Mouse (Mus musculus) CD4-positive, CD25-positive, alpha-beta regulatory T cell, adult 2 months (primary cell): ENCODE measurements around the gene Itih5.
A peak's percentile ranks its signal among the peaks of the same experiment; 100 is the strongest.

ENCODE experiments used
- DNase-seq: peaks from one replicate; pipeline ENCODE4 v3.0.0-alpha.2; 2012; ENCODE audit warnings: low read depth, low spot score

Gene Itih5

DNA sequence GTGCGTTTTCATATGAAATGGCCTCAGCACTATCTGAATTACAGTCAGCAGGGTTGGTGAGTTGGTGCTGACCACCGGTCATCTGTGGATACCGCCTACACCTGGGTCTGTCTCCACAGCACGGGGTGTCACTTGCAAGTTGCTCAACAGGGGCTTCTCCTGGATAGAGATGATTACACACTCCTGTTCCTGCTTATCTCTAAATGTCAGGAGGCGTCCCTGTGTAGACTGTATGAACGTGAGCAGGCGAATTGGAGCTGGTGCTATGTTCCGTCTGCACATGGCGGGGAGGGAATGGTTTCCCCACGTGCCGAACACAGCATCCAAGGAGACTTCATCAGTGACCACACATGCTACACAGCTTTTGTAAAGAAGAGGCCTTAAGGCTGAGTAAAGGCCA is 13.9 kb downstream of the Itih5 start:
- no peak for DNase-seq

DNA sequence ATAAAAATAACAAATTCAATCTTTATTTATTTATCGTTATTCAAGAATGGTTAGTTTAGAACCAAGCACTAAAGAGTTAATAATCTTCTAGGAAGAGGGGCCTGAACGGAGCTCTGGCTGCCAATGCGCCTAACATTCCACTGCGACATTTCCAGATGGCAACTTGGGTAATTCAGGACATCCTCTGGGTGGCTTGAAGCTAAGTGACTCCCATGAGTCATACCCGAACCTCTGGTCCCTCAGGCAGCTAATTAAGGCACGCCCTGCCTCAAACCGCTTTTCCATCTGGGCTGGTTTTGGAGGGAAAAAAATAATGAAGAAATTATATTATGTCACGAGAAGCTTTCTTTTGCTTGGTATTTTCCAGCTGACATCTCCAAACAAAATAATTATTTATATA is 14.6 kb downstream of the Itih5 start:
- no peak for DNase-seq

DNA sequence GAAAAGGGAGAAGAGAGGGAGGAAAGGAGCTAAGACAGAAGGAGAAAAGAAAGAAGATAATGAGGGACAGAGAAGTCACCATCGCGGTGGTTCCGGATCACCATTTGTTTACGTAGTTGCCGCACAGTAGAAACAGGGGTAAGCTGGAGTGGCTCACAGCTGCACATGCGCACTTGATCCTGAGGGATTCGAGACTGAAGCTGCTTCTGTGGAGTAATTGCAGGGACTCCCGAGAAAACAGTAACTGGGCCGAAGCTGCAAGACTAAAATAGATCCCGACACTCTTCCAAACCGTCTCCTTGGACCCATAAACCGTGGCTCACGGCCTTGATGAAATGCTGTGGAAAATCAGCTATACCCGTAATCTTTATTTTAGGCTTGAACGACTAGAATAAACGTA is 16.6 kb downstream of the Itih5 start:
- no peak for DNase-seq

DNA sequence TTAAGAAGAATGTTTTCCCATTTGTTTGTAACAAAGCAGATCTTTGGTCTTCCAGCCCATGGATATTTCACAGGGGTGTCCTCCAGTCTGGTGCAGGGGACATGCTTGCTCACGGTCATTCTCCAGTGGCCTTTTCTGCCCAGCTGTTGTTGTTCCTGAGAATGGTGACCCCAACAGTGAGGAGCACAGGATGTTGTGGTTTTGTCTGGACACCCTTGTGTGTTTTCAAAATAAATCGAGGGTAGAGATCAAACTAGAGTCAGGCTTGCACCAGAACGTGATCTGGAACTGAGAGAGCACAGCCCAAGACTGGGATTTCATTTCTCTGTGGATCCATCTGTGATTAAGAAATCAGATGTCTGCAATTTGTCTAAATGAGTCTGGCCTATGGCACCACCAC is 40.2 kb downstream of the Itih5 start:
- no peak for DNase-seq

DNA sequence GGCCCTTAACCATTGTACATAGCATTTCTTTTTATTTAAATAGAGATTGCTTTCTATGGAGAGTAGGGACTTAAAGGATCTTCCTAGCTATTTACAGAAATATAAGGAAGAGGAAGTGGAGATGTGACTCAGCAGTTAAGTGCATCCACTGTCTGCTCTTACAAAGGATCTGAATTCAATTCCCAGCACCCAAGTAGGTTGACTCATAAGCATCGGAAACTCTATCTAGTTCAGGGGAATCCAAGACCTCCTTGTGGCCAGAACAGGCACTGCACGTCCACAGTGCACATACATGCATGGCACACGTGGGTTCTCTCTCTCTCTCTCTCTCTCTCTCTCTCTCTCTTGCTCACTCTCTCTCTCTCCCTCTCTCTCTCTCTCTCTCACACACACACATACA is 41.8 kb downstream of the Itih5 start:
- peak; percentile 22 for DNase-seq

DNA sequence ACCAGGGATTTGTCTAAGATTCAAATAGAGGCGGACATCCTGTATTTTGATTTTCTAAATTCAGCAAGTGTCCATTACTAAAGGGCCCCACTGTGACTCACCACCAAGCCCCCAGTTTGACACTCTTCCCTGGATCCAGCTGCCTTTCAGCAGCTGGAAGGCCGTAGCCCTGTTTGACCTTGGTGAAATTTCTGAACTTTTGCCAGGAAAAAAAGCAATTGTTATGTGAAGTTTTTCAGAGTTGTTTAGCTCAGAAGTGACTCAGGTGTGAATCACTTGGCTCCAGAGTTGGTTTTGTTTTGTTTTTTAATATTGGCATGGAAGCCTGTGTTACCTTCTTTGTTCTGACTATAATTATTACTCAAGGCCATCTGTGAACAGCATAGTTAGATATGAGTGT is 46.0 kb downstream of the Itih5 start:
- no peak for DNase-seq

DNA sequence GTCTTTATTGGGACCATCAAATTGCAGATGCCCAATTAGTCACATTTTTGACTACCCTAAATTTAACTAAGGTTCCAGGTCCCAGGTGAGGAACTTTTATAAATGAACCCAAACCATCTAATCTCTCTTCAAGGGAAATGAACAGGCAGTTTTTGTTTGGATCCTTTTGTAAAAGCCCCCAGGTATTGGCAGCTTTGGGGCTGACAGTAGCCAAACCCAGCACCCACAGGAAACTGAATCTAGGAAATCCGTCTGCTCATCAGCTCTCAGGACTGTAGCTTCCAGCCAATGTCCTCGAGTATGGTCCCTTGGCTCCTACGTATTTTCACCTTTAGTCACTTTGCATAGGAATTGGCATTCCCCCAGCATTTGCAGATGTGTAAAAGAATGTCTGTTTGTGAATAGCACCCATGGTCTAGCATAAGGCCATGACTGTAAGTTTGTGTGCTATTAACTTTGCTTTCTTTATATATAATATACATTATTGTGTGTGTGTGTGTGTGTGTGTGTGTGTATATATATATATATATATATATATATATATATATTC is 47.4 kb downstream of the Itih5 start:
- DNase-seq, result no peak

DNA sequence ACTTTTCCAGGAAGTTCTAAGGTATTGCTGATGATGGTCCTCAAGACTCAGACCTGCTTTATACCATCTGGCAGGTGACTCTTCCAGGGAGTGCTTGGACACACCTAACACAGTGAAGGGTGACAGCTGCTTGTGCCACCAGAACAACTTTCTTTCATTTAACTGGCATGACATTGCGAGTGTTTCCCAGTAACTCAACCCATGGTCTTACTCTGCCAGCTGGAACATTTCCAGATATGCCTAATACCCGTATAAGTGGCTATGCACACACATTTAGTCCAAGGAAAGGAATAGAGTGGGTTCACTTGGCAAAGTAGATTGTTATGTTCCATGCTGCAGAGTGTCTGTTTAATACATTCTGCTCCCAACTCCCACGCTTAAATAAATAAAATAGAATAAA is 50.9 kb downstream of the Itih5 start:
- DNase-seq, result no peak

DNA sequence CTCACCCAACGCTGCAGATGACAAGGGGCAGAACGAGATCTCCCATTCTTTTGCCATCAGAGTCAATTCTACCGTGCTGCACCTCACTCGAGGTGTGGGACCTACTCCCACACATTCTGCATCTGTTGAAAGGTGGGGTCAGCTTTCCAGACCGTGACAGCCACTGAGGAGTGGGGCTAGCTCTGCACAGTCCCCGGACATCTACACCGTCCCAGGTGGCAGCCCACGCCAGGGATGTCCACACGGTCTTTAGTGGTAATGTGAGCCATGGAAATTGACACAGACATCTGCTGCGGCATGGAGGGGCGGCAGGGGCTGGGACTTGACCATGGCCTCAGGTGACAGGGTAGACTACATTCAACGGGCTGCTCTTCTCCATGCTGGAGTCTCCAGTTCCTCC is 60.1 kb downstream of the Itih5 start:
- DNase-seq, result no peak

DNA sequence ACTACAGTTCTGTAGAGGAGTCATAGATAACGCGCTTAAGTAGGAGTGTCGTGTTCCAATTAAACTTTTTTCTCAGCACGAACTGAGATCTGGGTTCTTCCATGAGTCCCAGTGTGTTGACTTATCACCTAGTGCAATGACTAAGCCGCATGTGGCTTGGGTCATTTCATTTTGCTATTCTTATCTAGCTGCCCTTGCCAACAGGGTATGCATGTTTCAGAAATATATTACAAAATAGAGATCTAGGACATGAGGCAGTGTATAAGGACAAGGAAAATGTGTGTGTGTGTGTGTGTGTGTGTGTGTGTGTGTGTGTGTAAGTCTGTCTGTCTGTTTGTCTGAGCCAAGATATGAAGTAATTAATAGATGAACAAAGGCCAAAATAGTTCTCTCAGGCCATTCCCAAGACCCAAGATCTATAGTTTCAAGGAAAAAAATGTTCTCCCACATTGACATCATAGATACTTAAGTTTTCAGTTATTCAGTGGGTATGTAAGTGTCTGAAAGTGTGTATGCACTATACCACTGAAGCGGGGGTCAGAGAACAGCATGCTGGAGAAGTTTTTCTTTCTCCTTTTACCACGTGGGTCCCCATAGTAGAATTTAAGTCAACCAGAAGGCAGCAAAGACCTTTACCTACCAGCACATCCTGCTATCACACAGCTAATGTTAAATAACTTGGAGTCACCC is 62.6 kb downstream of the Itih5 start:
- no peak for DNase-seq

DNA sequence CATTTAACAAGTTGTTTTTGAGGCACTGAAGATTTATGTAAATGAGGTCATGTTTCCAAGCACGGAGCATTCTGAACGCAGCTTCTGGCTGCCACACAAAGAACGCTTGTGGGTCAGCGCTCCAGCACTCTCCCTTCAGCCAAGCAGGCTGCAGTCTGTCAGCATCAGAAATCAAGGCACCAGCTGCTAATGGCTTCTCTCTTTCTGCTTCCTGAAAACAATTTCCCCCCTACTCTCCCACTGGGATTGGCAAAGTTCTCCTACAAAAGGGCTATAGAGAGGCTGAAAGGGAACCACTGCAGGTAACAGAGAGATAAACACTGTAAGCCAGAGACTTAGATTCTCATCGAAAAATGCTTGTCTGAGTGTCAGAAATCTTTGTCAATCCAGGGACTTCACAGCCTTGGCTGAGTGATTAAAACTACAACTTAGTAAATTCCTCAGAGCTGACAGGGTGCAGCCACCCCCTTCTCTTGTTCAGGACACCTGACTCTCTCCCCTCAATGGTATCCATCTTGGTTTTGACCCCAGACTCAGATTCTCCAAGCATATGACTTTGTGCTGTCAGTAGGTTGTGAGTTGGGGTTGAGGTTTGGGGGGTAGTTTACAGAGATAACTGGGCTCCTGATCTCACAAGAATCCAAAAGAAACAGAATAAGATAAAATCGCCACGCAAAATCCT is 63.3 kb downstream of the Itih5 start:
- DNase-seq, result no peak

DNA sequence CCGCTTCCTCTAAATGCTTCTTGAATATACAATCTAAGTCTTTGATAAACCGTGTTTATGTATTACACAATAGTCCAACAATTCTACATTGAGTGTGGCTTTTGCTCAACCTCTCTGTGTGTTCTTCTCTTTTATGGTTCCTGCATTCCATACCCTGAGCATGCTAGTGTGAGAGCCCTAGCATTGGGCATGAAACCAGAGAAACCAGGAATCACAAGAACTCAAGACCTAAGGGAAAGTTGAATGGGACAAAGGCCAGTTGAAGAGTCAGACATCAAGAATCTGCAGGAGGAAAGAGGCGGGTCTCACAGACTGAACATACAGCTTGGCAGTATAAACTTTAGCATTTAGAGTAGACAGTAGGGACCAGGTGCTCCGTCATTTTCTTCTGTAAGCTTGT is 68.5 kb downstream of the Itih5 start:
- DNase-seq, result no peak

DNA sequence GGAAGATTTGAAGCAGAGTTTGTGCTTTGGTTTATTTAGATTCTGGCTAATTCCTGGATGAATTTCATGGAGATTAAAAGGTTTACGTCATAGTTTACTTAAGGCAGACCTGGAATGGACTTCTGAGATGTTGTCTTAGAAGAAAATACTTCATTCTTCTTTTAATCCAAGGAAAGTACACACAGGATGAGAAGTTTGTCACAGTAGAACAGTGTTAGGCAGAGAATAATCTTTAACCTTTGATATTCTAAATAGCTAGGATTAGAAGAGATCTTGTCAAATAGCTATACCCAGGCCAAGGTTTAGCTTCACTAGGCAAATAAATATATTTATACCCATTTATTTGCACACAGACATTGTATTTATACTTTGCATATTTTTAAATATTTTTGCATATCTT is 73.5 kb downstream of the Itih5 start:
- no peak for DNase-seq

DNA sequence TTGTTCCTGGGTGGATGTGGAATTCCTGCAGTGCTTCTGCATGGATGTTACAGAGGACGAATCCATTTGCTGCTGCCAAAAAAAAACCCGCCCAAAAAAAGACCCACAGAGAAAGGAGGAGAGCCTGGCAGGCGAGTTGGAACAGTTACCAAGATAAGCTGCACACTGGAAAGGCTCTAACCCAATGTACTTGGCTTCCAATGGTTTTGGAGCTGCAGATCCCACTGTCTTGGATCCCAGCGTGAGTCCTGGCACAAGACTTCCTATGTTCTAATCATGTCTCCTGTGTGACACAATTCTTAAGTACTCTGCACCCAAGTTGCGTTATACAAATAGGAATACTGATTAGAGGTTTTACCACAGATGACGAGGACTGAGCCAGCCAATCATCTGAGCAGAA is 78.6 kb downstream of the Itih5 start:
- no peak for DNase-seq

DNA sequence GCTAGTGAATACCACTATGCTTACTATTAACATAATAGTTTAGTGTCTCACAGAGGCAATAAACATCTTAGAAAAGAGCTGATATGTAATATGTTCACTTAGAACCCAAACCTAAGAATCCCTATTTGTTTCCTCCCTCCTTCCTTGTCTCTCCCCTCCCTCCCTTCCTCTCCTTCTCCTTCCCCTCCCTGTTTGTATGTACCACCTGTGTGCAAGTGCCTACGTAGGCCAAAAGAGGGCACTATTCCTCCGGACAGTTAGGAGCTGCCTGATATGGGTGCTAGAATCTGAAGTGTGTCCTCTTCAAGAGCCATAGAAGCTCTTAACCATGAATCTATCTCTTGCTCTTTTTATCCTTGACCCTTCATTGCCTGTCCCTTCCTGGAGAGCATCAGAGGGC is 83.2 kb downstream of the Itih5 start:
- no peak for DNase-seq

DNA sequence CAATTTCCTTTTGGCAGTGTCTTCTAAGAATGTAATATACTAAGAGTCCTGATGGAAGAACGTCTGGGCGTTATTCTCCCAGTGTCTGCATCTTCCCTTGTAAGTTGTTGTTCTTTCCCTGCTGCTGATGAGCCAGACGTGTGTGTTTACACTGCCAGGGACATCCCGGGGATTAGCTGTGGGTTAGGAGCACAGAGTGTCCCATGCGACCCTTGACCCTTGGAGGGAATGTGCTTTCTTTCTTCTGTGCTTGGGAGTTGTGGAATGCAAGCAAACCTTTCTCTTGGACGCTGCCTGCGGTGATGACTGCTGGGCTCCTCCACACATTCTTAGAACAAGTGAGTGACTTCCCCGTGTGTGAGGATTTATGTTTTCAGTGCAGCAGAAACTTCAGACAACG is 89.6 kb downstream of the Itih5 start:
- no peak for DNase-seq

DNA sequence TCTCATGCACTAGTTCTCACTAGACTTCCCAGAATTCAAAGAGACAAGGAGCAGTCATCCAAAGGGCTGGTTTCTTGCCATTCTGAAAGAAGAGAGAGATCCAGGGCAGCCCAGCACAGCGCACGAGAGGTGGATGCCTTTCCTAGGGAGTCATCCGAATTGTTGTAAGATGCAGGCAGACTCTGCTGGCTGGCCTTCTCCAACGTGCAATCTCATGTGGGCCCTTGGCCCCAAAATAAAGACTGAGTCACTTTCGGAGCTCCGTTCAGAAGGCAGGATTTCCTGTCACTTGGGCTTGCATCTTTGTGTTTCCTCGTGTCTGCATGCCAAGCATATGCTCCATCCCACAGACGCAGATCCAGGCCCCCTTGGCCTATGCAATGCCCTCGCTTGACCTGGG is 97.1 kb downstream of the Itih5 start:
- DNase-seq, result no peak

DNA sequence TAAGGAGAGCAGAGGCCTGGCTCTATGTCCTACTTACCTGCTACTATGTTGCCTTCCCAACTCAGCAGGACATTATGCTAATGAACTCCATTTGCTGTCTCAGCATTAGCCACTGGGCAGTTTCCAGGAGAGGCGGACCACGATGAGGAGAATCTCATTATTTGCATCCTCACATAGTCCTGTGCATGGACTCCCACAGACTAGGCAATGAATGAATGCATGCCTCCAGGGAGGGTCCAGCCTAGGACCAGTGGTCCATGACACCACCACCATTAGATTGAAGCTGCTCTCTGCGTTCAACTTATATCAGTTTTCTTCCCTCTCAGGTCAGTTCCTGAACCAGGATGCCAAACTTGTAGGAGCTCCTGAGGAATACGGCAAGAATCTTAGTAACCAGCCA is 97.6 kb downstream of the Itih5 start:
- no peak for DNase-seq

DNA sequence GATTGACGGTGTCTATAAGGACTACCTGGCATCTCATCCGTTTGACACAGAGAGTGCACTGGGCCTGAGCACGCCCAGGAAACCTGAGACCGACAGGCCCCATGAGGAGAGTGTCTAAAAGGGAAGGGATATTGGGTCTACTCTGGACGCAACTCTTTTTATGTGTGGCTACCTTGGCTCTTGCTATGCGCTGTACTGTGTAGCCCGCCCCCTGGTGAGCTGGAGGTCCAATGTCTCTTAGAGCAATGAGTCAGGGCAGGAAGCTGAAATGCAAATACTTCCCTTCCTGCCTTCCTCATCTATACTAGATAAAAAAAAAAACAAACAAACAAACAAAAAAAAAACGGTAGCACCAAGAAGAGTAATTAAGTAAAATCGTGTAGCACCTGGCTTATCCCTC is 98.1 kb downstream of the Itih5 start:
- DNase-seq, result no peak

DNA sequence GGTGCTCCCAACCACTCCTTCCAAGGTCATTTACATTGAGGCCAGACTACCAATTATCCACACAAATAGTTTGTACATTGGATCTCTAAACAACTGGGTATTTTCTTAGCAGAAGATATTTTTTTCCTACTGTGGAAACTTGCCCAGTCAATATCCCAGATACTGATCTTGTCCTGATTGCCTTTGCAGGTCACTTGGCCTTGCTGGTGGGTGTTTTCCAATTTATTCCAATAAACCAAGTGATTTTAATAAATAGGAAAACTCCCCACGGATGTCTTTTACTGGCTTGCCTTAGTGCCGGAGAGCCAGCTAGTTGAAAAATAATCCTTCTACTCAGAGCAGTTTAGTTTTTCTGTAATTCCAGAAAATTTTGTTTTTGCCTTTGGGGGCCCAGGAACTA is 98.6 kb downstream of the Itih5 start:
- DNase-seq, result no peak

DNA sequence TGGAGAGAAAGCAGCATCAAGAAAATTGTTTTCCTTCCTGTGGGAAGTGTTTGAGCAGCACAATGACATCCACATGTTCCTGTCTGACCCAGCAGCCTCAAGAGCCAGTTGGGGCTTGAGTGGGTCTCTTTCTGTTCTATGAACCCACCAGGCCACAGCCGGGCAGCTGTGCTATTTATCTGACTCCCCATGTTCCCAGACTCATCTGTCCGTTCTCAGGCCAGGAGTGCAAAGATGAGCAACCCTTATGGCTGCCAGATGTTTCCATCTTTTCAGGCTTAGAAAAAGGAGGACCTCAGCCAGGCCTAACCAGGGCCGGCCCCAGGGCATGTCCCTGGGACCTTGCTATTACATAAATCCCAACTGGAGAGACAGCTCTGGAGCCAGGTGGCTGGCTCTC is 100.0 kb downstream of the Itih5 start:
- DNase-seq, result no peak

DNA sequence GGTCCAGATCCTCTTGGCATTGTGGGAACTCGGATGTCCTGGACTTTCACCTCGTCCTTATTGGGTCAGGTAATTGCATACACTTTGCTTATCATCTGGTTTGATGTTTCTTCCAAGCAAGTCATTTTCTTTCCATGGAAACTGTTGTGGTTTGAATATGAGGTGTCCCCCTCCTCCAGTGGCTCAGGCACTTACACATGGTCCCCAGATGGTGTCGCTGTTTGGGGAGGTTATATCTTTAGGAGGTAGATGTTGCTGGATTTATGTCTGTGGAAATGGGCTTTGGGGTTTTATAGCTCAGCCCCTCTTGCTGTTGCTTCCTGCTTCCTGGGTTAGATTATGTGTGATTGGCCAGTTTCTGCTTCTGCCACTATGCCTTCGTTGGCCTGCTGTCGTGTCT is 103.6 kb downstream of the Itih5 start:
- DNase-seq, result no peak

DNA sequence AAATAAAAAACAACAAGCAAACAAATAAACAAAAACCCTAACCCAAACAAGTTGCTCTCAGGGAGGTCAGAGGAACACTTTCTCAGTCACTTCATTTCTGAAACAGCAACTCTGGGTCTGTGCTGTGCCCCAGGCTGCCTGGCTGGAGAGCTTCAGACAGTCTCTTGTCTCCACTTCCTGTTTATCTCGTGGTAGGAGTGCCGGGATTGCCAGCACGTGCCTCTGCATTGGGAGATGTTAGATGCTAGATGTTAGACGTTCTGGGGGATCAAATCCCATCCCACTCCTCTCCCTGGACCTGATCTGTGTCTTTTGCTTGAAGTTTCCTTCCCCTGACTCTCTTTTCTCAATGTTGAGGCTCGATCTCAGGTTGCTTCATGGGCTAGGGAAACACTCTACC is 104.9 kb downstream of the Itih5 start:
- DNase-seq, result no peak

DNA sequence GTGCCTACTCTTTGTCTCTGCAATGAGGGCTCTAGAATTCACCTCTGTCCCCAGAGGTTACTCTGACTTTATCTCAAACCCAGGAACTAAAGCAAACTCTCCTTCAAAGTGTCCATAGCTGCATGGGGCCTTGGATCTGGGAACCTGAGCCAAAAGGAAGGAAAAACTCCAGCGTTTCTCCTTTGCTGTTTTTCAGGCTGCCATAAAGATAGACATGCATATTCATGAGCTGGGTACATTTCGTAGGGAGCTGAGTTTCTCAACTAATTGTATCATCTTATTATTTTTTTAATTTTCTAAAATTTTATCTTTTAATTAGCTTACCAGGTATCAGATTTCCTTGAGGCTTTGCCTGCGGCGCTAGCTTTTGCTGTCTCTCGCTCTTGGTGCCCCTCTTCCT is 106.7 kb downstream of the Itih5 start:
- no peak for DNase-seq
